ENCODE assay signal across 2 mouse cellular contexts in the genomic region with DNA sequence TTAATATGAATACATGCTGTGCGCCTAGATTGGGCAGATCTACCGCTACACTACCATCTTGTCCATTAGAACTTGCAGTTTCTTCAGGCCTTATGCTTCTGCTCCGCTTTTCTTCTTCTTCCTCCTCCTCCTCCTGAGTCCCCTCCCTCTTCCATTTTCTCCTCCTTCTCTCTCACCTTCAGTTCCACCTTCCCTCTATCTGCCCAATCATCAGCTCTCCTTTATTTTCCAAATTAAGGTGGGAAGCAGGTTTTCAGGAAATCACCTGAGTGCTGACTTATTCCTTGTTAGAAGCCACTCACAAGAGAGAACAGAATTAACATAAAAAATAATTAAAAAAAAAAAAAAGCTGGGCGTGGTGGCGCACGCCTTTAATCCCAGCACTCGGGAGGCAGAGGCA. TPM values are rescaled to one million over a fixed set of nuclear protein-coding genes. Genes with fewer than 3 reads are reported as not detected.
"Had no signal": no experiment of that assay in that cellular context is flagged by ENCODE, and none has a peak within 500 bp of the region (broad histone marks: within the 10 kb centered on the region; RNA-seq: fewer than 3 reads in every experiment).

No protein-coding gene starts in this region.

RNA-seq across cellular contexts. Expression of a gene that starts 7.3 kb away (rescaled TPM):
- total RNA-seq: megakaryocyte-erythroid progenitor cell, adult 5-6 weeks; monocyte, adult 5-6 weeks had no signal
